Mouse (Mus musculus) urinary bladder, adult 2 months (tissue): ENCODE data around the gene Lsamp. TPM values are rescaled to one million over a fixed set of nuclear protein-coding genes. Genes with fewer than 3 reads are reported as not detected.
"Not testable (repeated sequence)": the region's sequence is repeated elsewhere in the genome, so short reads cannot be mapped to it uniquely, and the experiment has no call there.

Experiments
- DNase-seq: peaks from one replicate; pipeline ENCODE4 v3.0.0; 2022; ENCODE audit warnings: low spot score
- polyA plus RNA-seq: library from polyadenylated mRNA; depleted of rRNA; stranded (reverse); fragments of >200 nt; gene quantifications from 2 replicates; pipeline ENCODE4 v1.2.3, GENCODE M21; 2012

Gene Lsamp
- polyA plus RNA-seq, 1 experiment = 4.7 TPM

DNA sequence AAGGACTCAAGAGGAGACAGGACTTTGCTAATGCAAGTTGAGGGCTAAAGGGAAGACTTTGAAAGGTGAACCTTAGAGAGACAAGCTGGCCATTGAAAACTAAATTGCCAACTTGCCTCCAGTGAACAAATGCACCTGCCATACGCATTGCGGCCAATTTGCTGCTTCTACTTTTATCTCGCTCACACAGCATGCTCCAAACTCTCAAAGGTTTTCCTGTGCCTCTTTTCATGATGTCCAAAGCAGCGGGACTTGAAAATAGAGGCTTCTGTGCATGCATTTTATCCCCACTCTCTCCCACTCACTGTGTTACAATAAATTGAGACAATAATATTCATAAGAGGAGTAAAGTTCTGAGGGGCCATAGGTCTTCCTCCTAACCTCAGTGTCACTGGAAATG, 1945.4 kb downstream of the Lsamp start:
- no peak for DNase-seq

DNA sequence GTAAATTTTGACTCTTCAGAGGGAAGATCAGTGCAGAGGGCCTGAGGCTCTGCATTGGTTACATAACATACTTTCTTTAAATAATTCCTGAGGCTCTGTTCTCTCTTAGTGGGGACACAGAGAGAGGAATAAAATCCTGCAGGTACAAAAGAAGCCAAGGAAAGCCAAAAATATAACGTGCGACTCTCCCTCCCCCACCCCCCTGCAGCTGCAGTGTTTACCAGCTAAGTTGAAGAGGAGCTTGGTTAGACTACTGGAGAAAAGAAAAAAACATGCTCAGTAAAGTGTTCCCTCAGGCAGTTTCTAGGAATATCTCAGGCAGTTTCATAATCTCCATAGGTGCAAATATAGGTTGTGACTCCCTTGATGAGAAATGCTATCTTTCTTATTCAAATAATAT, 1951.5 kb downstream of the Lsamp start:
- no peak for DNase-seq

DNA sequence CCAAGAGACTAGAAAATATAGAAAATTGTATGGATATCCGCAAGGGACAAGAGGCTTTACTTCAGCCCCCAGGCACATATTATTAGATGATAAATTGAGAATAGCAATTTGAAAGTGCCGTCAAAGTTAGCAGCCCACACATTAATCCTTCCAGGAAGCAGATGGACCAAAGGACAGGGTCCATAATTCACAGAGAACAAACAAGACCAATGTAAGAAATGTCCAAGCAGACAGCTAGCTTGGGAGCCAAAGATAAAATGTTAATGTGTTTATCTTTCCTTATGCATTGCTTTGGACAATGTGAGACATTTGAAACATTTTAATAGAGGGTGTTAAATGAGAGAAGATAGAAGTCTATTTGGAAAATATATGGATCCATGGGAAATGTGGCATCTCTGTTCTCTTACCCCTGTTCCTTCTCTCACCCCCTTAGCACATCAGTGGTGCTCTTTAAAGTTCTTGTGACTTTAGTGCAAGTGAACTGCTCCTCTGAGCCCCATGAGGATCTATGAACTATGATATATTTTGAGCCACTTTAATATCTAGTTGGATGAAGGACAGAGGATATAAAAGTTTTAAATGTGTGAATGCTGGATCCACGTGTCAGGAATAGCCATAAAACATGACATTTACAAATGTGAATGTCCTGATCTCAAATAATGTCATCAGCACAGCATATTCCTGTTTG, 1952.9 kb downstream of the Lsamp start:
- no peak for DNase-seq

DNA sequence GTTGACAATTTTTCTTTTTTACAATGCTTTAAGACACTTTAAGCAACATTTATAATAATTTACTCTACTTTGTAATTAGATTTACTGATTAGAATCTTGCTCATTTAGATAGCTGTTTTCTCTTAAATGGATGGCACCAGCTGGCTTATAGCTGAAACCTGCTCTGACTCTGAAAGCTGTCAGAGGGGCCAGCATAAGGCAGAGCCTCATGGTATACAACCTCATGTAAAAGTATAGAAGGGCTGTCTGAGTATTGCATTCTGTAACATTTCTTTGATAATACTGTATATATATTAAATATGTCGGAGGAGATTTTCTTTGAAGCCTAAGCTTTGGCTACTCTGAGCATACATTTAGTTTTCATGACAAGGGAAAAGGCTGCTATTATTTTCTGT, 1953.4 kb downstream of the Lsamp start:
- DNase-seq = no peak

DNA sequence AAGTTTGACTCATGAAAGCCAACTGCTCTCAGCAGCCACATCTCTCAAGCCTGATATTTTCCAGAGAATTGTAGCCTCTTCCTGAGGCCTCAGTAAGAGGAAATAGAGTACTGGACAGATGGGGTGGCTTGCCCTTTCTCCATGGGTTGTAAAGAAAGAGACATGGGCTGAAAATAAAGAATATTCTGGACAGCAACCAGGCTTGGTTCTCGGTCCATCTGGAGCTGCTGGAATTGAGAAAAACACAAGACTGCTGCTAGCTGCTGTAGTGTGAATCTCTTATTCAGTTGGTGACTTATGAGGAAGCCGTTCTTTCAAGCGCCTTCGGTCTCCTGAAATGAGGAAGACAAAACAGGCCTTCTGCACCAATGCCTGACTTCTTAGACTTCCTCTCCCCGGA, 1954.1 kb downstream of the Lsamp start:
- no peak for DNase-seq

DNA sequence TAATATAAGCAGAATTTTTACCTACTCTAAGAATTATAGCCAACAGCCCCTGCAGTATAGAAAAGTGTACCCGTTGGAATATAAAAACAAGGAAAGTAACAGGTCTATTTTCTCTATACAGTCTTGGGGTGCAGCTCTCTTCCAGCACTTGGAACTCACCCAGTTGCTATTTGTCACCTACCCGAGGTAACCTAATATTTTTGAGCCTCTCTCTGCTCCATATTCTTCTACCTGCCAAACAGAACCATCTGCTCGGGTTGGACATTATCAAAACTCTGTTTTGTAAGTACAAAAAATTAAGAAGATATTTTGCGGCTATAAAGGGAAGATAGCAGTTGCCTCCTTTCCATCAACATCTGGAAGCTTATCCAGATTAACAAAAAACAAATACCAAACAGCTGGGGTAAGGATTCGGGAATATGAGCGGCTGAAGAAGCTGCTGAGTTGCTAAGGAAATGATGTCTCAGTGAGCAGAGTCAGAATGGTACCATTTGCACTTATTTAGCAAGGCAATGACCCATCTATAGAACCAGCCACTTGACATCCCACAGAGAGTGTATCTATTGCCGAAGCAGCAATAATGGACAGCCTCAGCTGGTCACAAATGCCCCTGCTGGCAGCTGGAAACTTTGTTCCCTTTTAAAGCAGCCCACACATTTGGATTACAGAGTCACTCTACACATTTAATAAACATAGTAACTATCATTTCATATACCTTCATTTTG, 1957.6 kb downstream of the Lsamp start:
- DNase-seq = no peak

DNA sequence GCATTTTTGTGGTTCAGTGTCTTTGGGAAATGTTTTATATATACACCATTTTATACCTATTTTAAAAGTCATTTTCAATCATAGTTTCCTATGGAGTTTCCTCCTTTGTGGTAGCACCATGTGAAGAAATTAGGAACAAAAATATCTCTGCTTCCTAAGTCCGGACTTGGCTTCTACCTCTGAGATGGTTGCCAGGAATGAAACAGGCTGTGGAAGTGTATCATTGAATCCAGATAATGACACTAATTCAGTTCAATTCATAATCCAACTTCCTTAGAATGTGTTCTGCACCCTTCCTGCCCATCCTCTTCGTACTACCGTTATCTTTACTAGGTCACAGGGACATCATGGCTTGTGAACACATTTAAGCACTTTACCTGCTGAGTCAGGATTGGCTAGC, 1973.7 kb downstream of the Lsamp start:
- DNase-seq = no peak

DNA sequence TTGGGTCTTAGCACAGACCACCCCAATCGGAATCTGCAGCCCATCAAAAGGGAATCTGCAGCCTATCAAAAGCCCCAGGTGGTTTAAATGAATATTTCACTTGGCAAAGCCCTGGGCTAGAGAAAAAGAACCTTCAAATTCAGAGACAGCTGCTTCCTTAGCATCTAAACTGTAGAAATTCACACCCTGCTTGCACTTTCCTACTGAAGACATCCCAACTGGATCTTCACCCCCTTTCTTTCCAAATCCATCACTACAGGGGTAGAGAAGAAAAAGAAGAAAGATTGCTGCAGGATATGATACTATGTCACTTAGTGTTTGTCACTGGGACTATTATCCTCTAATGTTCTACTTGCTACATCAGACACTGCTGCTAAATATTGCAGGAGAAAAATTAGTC, 1981.5 kb downstream of the Lsamp start:
- DNase-seq = no peak

DNA sequence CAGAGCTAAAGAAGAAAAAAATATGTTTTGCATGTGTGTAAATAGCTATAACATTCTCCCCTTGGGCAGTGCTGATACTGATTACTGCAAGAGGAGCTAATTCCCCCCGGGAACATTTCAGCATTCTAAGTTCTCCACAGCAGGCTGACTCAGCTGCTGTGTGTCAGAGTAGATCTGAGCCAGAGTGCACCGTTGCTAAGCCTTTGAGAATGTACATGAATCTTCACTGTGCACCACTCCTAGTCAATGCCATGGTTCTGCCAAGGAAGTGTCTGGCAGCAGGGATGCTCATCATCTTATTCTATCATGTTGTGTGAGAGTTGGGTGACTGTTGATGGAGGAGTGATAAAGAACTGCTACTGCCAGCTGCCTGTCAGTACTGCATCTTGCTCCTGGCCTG, 1985.1 kb downstream of the Lsamp start:
- no peak for DNase-seq

DNA sequence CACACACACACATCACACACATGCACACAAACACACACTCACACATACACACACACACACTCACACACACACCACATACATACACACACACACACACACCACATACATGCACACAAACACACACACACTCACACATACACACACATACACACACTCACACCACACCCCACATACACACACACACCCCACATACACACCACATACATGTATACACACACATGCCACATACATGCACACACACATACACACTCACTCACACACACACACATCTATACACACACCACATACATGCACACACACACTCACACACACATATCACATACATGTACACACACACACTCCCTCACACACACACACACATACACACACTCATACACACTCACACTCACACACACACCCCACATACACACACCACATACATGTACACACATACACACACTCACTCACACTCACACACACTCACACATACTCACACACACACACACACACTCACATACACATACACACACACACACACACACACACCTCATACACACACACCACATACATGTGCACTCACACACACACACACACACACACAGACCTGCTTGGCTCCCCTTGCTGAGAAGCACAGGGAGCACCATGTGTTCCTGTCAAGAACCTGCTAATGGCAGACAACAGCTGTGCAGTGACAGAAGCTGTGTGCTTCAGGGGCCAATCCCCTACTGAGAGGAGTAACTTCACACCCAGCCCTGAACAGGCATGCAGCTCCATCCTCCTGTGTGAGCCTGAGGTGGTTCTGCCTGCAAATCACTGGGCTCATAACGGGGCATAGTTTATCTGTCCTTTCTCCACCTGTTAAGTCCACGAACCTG, 1990.9 kb downstream of the Lsamp start:
- DNase-seq = no peak

DNA sequence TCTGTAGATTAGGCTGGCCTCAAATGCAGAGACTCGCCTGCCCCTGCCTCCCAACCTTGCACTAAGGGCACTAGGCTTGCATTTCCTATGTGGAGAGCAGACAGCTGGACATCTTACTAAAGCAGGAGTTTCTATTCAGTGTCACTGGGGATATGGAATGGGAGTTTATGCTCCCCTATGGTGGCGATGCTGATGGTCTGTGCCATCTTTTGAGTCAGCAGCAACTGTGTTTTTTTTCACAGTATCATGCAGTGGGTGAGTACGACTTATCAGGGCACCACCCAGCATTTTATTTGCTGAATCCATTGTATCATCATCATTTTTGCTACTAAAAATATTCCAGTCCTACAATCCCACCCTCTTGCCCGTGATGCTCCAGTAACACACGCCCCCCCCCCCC, 1992.7 kb downstream of the Lsamp start:
- no peak for DNase-seq

DNA sequence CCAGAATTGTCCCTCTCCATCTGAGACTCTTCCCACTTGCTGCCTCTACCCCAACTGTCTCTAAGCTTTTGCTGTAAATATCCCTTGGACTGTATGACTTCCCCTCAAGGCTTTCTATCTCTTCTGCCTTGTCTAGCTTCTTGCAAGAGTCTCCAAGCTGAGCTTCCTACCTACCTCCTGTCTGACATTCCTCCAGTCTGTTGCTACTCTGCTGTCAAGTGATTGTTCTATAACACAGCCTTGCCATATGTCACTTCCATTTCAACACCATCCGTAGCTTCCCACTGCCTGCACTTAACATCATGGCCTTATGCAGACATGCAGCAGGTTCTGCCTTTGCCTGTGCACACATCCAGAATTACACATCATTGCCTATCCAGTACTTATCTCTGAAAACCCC, 2012.8 kb downstream of the Lsamp start:
- no peak for DNase-seq

DNA sequence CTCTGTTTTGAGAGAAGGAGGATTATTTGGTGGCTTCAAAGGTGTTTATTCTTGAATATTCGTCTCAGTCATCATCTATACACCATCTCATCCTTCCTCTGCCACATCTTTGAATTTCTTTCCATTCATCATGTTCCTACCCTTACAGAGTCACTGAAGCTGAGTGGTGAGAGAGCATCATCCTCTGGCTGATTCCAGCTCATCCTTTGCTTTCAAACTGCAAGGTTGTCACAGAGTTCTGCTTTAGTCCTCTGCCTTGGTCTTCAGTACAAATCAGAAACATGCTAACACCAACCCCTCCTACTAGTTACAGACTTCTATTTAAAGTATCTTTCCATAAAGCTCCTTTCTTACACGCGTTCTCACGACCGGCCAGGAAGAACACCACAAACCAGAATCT, 2018.8 kb downstream of the Lsamp start:
- no peak for DNase-seq

DNA sequence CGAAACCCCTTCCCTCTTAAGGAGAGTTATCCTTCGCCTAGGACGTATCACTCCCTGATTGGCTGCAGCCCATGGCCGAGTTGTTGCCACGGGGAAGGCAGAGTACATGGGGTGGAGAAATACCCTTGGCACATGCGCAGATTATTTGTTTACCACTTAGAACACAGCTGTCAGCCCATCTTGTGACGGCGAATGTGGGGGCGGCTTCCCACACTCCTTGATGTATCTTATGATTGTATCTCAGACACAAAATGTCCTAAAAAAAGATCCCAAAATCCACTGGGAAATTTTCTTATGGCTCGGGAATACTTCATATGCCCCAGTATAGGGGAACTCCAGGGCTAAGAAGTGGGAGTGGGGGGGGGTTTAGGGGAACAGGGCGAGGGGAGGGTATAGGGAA, 2019.3 kb downstream of the Lsamp start:
- not testable (repeated sequence) for DNase-seq

DNA sequence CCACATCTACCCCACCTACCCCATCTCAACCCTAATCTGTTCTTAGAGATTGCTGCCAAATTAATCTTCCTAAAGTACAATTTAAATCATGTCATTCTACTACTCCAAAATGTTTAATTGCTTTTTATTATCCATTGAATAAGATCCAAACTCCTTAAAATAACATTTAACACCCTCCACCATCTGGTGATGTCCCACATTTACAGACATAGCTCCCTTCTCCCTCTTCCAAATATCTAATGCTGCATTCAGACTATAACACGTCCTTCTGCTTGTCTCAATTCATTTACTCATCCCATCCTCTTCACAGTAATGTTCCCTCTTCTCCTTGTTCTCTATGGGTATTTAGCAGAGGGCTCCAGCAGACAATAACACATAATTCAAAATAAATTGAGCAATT, 2020.0 kb downstream of the Lsamp start:
- no peak for DNase-seq

DNA sequence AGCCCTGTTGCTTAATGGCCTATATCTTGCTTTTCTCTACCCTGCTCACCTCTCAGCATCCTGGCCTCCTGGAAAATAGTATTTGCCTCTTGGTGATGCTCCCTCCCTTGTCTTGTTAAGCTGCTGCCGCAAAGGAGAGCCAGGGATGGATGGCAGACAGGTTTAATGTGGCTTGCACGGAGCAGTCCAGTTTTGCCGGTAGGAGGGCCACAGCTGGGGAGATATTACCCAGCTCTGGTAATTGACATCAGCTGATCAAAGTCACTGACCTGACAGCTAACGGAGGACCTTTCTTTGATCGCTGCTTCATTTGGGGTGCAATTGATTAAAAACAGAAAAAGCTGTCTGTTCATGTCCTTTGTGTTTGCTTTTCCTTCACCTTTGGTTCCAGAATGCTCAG, 2030.8 kb downstream of the Lsamp start:
- DNase-seq = no peak

DNA sequence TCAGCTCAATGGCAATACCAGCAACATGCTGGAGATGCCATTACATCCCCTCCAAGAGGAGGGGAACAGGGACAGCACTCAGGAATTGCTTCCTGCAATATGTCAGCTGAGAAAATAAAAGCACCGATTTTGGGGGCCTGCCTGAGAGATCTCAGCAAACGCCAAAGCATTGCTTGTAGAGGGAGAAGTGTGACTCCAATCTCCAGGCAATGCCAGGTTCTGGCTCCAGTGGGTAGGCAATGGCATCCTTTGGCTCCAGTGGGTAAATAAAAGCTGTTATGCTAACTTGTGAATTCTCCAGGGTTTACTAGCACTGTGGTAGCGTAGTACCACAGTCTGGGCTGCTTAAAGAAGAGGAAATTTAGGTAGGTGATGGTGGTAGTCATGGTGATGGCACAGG, 2031.3 kb downstream of the Lsamp start:
- no peak for DNase-seq

DNA sequence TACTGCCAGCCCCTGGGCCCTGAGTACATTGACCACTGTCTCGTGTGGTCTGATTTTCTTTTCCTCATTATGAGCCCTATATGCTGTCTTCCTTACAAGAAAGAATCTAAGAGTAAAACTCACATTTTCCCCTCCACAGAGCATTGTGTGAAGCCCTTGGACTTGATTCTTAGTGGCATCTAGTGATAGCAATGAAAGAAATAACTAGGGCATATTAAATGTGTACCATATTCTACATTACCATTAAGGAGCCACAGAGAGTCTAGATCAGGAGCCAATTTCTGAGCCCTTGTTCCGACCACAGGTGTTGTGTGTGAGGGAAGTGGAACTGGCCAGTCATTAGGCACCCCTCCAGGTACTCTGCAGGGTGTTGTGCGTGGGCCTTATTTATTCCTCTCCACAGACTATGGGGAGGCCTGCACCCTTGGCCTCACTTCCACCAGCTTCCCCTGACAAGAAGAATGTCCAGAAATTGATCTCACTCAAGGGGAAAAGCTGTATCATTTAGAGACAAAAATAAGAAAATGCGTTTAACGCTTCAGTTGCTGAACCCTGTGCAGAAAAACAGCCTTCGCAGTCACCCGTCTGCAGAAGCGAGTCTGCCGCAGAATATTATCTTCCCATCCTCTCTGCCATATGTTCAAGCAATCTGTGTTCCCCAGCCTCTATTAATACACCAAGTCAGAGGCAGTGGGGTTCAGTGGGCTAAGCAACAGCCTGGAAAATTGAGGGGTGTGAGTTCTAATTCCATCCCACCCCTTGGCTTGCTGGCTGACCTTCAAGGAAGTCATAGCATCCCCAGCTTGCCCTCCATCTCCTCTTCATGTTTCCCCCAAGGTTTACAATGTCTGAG, 2032.9 kb downstream of the Lsamp start:
- DNase-seq = no peak

DNA sequence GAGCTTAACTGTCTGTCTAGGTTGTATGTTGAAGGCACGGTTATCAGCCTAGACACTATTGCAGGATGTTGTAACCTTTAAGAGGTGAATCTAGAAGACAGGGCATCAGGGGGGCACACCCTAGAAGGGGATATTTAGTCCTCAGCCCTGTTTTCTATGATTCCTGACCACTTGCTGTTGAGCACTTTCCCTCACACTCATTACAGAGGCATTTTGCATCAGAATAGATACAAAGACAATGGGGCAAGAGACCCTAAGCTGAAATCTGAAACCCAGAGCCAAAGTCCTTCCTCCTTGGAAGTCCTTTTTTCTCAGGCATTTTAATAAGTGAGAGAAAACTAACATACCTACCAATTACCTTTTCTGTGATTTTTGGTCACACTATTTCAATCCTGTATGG, 2038.4 kb downstream of the Lsamp start:
- no peak for DNase-seq

DNA sequence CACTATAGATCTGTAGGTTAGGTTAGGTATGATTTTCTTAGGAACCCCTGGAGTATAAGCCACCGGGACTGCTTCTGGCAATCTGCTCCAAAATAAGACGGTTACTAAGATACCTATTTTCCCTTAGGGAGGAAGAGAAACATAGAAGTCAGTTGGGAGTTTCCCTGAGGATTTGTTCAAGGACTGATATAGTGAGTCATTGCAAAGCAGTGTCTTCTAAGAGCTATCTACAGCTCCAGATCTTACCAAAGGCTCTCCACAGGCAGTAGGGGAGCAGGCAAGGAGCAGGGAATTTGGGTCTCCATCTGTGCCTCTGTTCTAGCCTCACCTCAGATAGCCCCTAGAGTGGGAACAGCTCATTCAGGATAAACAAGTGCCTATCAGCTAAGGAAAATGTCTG, 2047.9 kb downstream of the Lsamp start:
- no peak for DNase-seq

DNA sequence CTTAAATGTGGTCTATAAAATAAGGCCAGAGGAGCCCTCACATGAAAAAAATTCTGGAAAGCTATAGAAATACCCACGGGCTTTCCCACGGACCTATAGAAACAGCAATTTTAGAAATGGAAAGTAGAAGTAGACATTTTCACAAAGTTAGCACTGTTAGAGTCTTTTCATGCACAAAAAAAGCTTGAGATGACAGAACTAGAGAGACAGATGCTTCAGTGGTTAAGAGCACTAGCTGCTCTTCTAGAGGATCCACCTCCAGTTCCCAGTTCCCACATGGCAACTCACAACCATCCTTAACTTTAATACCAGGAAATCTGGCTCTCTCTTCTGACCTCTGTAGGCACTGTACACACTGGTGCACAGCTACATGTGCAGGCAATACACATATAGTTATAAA, 2049.3 kb downstream of the Lsamp start:
- DNase-seq = no peak

DNA sequence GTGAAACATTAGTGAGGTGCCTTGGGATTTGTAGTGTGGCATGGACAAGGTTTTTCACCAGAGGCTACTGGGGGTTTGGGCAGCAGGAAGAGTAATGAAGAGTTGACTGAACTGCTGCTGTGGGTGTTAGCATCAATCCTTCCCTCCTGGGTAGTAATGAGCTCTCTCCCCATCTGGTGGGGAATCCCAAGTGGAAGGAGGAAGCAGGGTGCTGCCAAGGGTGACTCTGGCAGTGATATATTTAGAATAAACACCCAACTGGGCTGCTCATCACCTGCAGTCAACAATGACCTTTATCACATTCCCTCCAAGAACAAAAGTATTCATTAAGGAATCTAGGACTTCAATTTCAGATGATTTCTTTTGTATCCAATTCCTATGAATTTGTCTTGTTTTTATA, 2064.0 kb downstream of the Lsamp start:
- no peak for DNase-seq
